Mouse (Mus musculus) limb, embryonic 13.5 days (tissue): Measurements from ENCODE around the gene Gm2000. TPM values are rescaled to one million over a fixed set of nuclear protein-coding genes. Genes with fewer than 3 reads are reported as not detected.

ENCODE experiments used
- ATAC-seq: fragments of 200-750 bp; cut with Nextera tagmentation; 2 replicates; pipeline ENCODE4 v1.8.0; 2017; ENCODE audit warnings: low read depth, moderate number of reproducible peaks, moderate TSS enrichment; ENCODE audit not compliant: low FRiP score
- H3K27ac ChIP-seq: fragments of 300-500 bp; sonication (generic); 2 replicates; pipeline ENCODE4 v1.5.1; 2015; ENCODE audit warnings: inconsistent platforms, mild to moderate bottlenecking, moderate library complexity
- H3K27me3 ChIP-seq: fragments of 300-500 bp; sonication (generic); 2 replicates; pipeline ENCODE4 v1.6.1; 2015; ENCODE audit warnings: mild to moderate bottlenecking, inconsistent platforms
- H3K36me3 ChIP-seq: fragments of 300-500 bp; sonication (generic); 2 replicates; pipeline ENCODE4 v1.6.1; 2015; ENCODE audit warnings: inconsistent platforms, mild to moderate bottlenecking, moderate library complexity
- H3K4me1 ChIP-seq: fragments of 300-500 bp; sonication (generic); 2 replicates; pipeline ENCODE4 v1.6.1; 2015; ENCODE audit warnings: inconsistent platforms
- H3K4me2 ChIP-seq: fragments of 300-500 bp; sonication (generic); replicated peaks from 2 replicates; pipeline ENCODE4 v1.6.1; 2015; ENCODE audit warnings: inconsistent platforms, mild to moderate bottlenecking, moderate library complexity
- H3K4me3 ChIP-seq: fragments of 300-500 bp; sonication (generic); 2 replicates; pipeline ENCODE4 v1.5.1; 2015; ENCODE audit warnings: moderate library complexity, mild to moderate bottlenecking, inconsistent platforms
- H3K9ac ChIP-seq: fragments of 300-500 bp; sonication (generic); 2 replicates; pipeline ENCODE4 v1.6.1; 2015; ENCODE audit warnings: mild to moderate bottlenecking, inconsistent platforms
- H3K9me3 ChIP-seq: fragments of 300-500 bp; sonication (generic); 2 replicates; pipeline ENCODE4 v1.6.1; 2016; ENCODE audit warnings: inconsistent platforms
- WGBS: fragments of 180-500 bp; shearing (Covaris S2); methylation state at CpG from one replicate; pipeline ENCODE4 v1.1.7; 2015; 5-methylcytosine and 5-hydroxymethylcytosine counted together
- polyA plus RNA-seq: library from polyadenylated mRNA; unstranded; fragments of >200 nt; fragmentation: Nextera tagmentation; extraction: Ambion mirVana; gene quantifications from 2 replicates; pipeline ENCODE4 v1.2.1, GENCODE M21; 2015

Gm2000 gene
- polyA plus RNA-seq, 1 experiment from 2014 or later, result 806 TPM

DNA sequence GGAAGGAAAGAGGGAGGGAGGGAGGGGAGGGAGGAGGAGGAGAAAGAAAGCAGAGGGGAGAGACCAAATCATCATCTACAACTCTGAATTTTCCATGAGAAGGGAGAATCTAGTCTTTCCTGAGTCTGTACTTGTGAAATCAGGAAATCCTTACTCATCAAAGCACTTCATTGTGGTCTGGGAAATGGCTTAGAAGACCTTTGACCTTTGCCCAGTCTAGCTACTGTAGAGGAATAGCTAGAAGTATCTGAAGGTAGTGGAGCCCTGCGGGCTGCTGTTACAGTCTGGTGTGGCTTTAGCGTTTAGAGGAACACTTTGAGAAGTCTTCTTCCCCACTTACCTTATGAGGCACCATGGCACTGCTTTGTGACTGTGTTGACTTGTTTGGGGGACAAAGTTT, 36.7 kb downstream of the Gm2000 start:
- 61% methylated on average over 2 of the region's 2 CpGs for WGBS

DNA sequence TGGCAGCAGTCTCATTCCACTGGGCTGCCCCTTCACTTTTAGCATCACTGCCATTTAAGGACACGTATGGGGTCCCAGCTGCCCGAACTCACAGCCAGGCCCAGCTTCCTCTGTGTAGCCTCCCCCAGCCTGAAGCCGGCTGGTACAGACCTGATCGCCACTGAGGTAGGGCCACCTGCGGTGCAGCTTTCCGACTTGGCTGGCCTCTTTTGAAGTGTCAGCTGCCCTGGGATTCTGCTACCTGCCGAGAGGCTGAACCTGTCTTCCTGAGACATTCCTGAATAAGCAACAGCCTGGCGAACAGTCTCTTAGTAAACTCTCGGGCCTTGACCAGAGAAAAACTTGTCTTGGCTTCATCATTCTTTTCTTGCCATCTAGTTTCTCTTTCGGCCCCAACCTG, 37.4 kb downstream of the Gm2000 start:
- Histone ChIP-seq H3K4me3 (no peak overlapping the region), H3K9me3 (no peaks in the 10 kb centered on the region), H3K9ac (no peak overlapping the region), H3K27me3 (no peaks in the 10 kb centered on the region), H3K4me2 (no peak overlapping the region), H3K4me1 (no peaks in the 10 kb centered on the region; the same call in 1 of the 2 replicates), H3K27ac (no peak overlapping the region), H3K36me3 (no peaks in the 10 kb centered on the region)
- no peak for ATAC-seq
- 42% methylated on average over 10 of the region's 10 CpGs for WGBS

More for the DNA sequence above, 36.7 kb downstream of the Gm2000 start:
- no peak for ATAC-seq
- no peak overlapping the region for H3K4me3 ChIP-seq
- no peaks in the 10 kb centered on the region for H3K4me1 ChIP-seq
- no peak overlapping the region for H3K27ac ChIP-seq
- H3K9ac ChIP-seq, result no peak overlapping the region
- no peaks in the 10 kb centered on the region for H3K27me3 ChIP-seq
- no peaks in the 10 kb centered on the region for H3K36me3 ChIP-seq
- H3K4me2 ChIP-seq, result no peak overlapping the region
- no peaks in the 10 kb centered on the region for H3K9me3 ChIP-seq

DNA sequence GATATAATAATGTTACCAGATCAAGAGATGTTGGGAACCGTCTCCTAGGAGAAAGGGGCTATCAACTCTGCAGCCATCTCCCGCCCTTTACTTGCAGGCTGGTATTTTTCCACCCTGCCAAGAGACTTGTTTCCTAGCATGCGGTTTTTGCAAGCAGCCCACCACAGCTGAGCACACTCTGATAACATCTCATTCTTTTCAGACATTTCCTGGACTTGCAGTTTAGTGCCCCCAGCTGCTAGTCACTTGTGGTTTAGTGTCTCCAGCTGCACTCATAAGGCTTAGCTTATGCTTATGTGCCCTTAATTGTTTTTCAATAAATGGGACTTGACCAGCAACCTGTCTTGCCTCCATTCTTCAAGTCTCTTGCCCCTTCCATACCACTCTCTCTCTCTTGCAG, 42.2 kb downstream of the Gm2000 start:
- Histone ChIP-seq H3K9ac (no peak overlapping the region), H3K36me3 (no peaks in the 10 kb centered on the region), H3K27ac (no peak overlapping the region), H3K4me2 (no peak overlapping the region), H3K4me1 (no peaks in the 10 kb centered on the region; the same call in 1 of the 2 replicates), H3K27me3 (no peaks in the 10 kb centered on the region), H3K9me3 (no peaks in the 10 kb centered on the region), H3K4me3 (no peak overlapping the region)
- 63% methylated on average over 3 of the region's 3 CpGs for WGBS
- no peak for ATAC-seq

DNA sequence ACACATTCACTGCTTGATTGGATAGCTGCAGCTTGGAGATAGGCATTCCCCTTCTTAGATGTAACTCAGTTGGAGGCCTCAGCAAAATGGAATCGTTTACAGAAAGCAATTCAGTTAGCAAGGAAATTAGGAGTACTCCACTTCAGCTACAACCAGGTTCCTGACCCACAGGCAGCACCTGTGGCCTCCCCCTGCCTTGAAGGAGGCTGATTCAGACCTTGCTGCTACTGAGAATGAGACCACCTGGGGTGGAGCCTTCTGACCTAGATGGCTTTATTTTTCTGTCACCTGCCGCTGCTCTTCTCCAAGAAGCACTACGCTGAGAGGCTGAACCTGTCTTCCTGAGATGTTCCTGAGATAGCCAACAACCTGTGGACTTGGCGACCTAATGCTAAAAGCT, 42.7 kb downstream of the Gm2000 start:
- Histone ChIP-seq H3K27me3 (no peaks in the 10 kb centered on the region), H3K4me1 (no peaks in the 10 kb centered on the region; the same call in 1 of the 2 replicates)

More for the DNA sequence above, 42.7 kb downstream of the Gm2000 start:
- H3K27ac ChIP-seq, result no peak overlapping the region
- ATAC-seq, result no peak
- 63% methylated on average over 4 of the region's 4 CpGs for WGBS
- H3K36me3 ChIP-seq, result no peaks in the 10 kb centered on the region
- H3K9me3 ChIP-seq, result no peaks in the 10 kb centered on the region
- H3K4me3 ChIP-seq, result no peak overlapping the region
- no peak overlapping the region for H3K9ac ChIP-seq
- no peak overlapping the region for H3K4me2 ChIP-seq

Other genes with a start within 250 kb of the Gm2000 start
- 1.8 and 2.6 TPM in 2 replicates for gene Fam163a, start 161.0 kb upstream of the Gm2000 start, polyA plus RNA-seq
- 0.15 and 0.28 TPM in 2 replicates for gene Tdrd5, start 62.4 kb upstream of the Gm2000 start, polyA plus RNA-seq
- gene Nphs2, start 55.3 kb upstream of the Gm2000 start, polyA plus RNA-seq, result not detected in 2 replicates
- gene Axdnd1, start 55.1 kb downstream of the Gm2000 start, polyA plus RNA-seq, result 0.11 and 1.0 TPM in 2 replicates
- 30.4 and 32.3 TPM in 2 replicates for gene Soat1, start 108.3 kb downstream of the Gm2000 start, polyA plus RNA-seq
- 0.72 and 0.74 TPM in 2 replicates for gene Gm10031, start 158.0 kb downstream of the Gm2000 start, polyA plus RNA-seq
- 5.3 and 5.5 TPM in 2 replicates for gene Abl2, start 192.7 kb downstream of the Gm2000 start, polyA plus RNA-seq